Mouse (Mus musculus) layer of hippocampus, postnatal 14 days (tissue): Measurements from ENCODE around the gene Txnip. TPM values are rescaled to one million over a fixed set of nuclear protein-coding genes. Genes with fewer than 3 reads are reported as not detected.

Source experiments
- total RNA-seq, 2 experiments: library from RNA; stranded (reverse); gene quantifications; 2 replicates each; pipeline ENCODE4 v1.2.3; 2021

Txnip gene
- total RNA-seq, 2 experiments from 2014 or later = 48.3 to 49.8 TPM

Other genes with a start within 250 kb of the Txnip start
- gene BC107364, start 105.7 kb upstream of the Txnip start, total RNA-seq = not detected
- gene Hfe2, start 32.8 kb upstream of the Txnip start, total RNA-seq = under 1 TPM in 1 of 2 experiments, not detected in 1; 0.16 TPM
- gene Gm16253, start 19.0 kb downstream of the Txnip start, total RNA-seq = not detected
- gene Polr3gl, start 36.2 kb downstream of the Txnip start, total RNA-seq = 10 to 100 TPM; 26.7 to 29.7 TPM
- 10 to 100 TPM; 45.9 to 51.8 TPM for gene Ankrd34a, start 38.7 kb downstream of the Txnip start, total RNA-seq
- 10 to 100 TPM; 31.6 to 32.8 TPM for gene Lix1l, start 43.2 kb downstream of the Txnip start, total RNA-seq
- gene Rbm8a, start 72.0 kb downstream of the Txnip start, total RNA-seq = 10 to 100 TPM; 51.9 to 52.5 TPM
- gene Pex11b, start 77.4 kb downstream of the Txnip start, total RNA-seq = 10 to 100 TPM; 48.1 to 49.8 TPM
- gene Gm42957, start 77.5 kb downstream of the Txnip start, total RNA-seq = under 1 TPM; 0.10 to 0.44 TPM
- gene Itga10, start 87.6 kb downstream of the Txnip start, total RNA-seq = 1 to 10 TPM; 1.1 to 2.5 TPM
- gene Ankrd35, start 112.2 kb downstream of the Txnip start, total RNA-seq = 1 to 10 TPM; 6.4 to 6.5 TPM
- 10 to 100 TPM; 28.1 to 30.0 TPM for gene Pias3, start 138.4 kb downstream of the Txnip start, total RNA-seq
- gene Nudt17, start 150.6 kb downstream of the Txnip start, total RNA-seq = 10 to 100 TPM; 12.1 to 14.6 TPM
- gene Polr3c, start 169.7 kb downstream of the Txnip start, total RNA-seq = 10 to 100 TPM; 25.5 to 26.3 TPM
- gene Rnf115, start 169.7 kb downstream of the Txnip start, total RNA-seq = 10 to 100 TPM; 59.6 to 60.9 TPM